In the genomic region with DNA sequence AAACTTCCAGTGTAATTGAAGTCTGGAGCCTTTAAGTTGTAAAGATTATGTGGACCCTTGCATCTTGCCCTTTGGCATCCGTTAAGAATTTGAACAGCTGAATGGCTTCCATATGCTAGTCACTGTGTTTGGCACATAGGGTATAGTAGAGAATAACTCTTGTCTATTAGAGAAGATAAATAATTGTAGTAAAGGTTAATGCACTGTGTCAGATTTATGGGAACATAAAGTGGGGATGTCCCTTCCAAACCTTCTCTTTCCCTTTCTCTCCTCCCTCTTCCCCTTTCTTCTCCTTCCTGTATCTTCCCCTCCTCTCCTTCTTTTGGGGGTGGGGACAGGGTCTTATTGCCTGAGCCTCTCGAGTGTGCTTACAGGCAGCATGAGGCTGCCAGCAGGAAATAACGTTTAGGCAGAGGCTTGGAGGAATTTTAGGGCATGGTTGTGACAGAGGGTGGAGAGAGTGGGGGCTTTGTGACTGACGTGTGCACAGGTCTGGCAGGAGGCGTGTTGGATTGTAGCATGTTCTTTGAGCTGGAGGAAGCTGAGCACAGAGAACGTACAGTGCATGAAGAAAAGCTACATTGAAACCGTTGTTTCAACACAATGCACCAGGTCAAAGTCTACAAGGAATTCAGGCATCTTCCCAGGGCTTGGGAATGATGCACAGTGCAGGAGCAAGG, we compare ENCODE assay signal across 8 mouse cellular contexts. TPM values are rescaled to one million over a fixed set of nuclear protein-coding genes. Genes with fewer than 3 reads are reported as not detected.
A peak's percentile ranks its signal among the peaks of the same experiment; 100 is the strongest.
DNase-seq lines count a peak whose midpoint lies in the region; ATAC-seq lines count a peak whose summit lies in the region.

No protein-coding gene starts in this region.

- WGBS in kidney, embryonic 14.5 days, result 10% methylated on average over 7 of the region's 7 CpGs
- WGBS in embryonic facial prominence, embryonic 13.5 days, result 12% methylated on average over 7 of the region's 7 CpGs
- 27% methylated on average over 7 of the region's 7 CpGs for WGBS in hindbrain, embryonic 15.5 days

- no peak for DNase-seq in kidney, adult 18-20 months
- DNase-seq in testis, postnatal 10 days (ENCODE audit: low spot score), result no peak
- DNase-seq in thymus, postnatal 36 days, result no peak
- no peak for DNase-seq in right cerebral cortex, postnatal 25 days

- H3K36me3 ChIP-seq in kidney, embryonic 14.5 days (ENCODE audit: control insufficient read depth, insufficient read depth, low read length), result no peaks in the 10 kb centered on the region; the same call in 1 of the 2 replicates
- peaks cover 4% of the 10 kb centered on the region; the same call in 1 of the 2 replicates for H3K36me3 ChIP-seq in embryonic facial prominence, embryonic 13.5 days
- H3K36me3 ChIP-seq in hindbrain, embryonic 15.5 days, result no peaks in the 10 kb centered on the region

- H3K27me3 ChIP-seq in kidney, embryonic 14.5 days (ENCODE audit: control insufficient read depth, insufficient read depth, low read length), result no peaks in the 10 kb centered on the region
- H3K27me3 ChIP-seq in embryonic facial prominence, embryonic 13.5 days, result no peaks in the 10 kb centered on the region
- no peaks in the 10 kb centered on the region for H3K27me3 ChIP-seq in hindbrain, embryonic 15.5 days

- H3K9me3 ChIP-seq in kidney, embryonic 14.5 days (ENCODE audit: control insufficient read depth, low read length), result no peaks in the 10 kb centered on the region
- H3K9me3 ChIP-seq in embryonic facial prominence, embryonic 13.5 days, result no peaks in the 10 kb centered on the region
- H3K9me3 ChIP-seq in hindbrain, embryonic 15.5 days, result no peaks in the 10 kb centered on the region

- peak overlapping the region; percentile 97; the same call in 1 of the 2 replicates for H3K27ac ChIP-seq in kidney, embryonic 14.5 days (ENCODE audit: low read depth, low read length)
- H3K27ac ChIP-seq in embryonic facial prominence, embryonic 13.5 days, result peak overlapping the region; percentile 98
- peak overlapping the region; percentile 79; the same call in 1 of the 2 replicates for H3K27ac ChIP-seq in hindbrain, embryonic 15.5 days (replicated peaks)

- no peak overlapping the region for H3K4me3 ChIP-seq in kidney, embryonic 14.5 days (ENCODE audit: low read length)
- H3K4me3 ChIP-seq in embryonic facial prominence, embryonic 13.5 days, result no peak overlapping the region
- no peak overlapping the region for H3K4me3 ChIP-seq in hindbrain, embryonic 15.5 days

- H3K9ac ChIP-seq in kidney, embryonic 14.5 days (ENCODE audit: low read depth, low read length), result no peak overlapping the region
- H3K9ac ChIP-seq in embryonic facial prominence, embryonic 13.5 days, result peak overlapping the region; percentile 44; the same call in 1 of the 2 replicates
- no peak overlapping the region for H3K9ac ChIP-seq in hindbrain, embryonic 15.5 days

- no peak overlapping the region for H3K4me2 ChIP-seq in kidney, embryonic 14.5 days (replicated peaks; ENCODE audit: low read depth, low read length)
- H3K4me2 ChIP-seq in embryonic facial prominence, embryonic 13.5 days, result peak overlapping the region; percentile 52
- no peak overlapping the region for H3K4me2 ChIP-seq in hindbrain, embryonic 15.5 days

- H3K4me1 ChIP-seq in kidney, embryonic 14.5 days (ENCODE audit: control insufficient read depth, insufficient read depth, low read length), result peaks cover 55% of the 10 kb centered on the region
- H3K4me1 ChIP-seq in embryonic facial prominence, embryonic 13.5 days, result peaks cover 89% of the 10 kb centered on the region
- peaks cover 43% of the 10 kb centered on the region for H3K4me1 ChIP-seq in hindbrain, embryonic 15.5 days (replicated peaks)

- ATAC-seq in kidney, embryonic 14.5 days (ENCODE audit: low FRiP score, low TSS enrichment), result peak; percentile 82
- ATAC-seq in embryonic facial prominence, embryonic 13.5 days (ENCODE audit: insufficient number of reproducible peaks, insufficient read depth, low FRiP score, low TSS enrichment, low read depth), result no peak
- ATAC-seq in hindbrain, embryonic 15.5 days (ENCODE audit: low FRiP score, low read depth), result no peak; the same call in 1 of the 2 replicates
- peak; percentile 27; the same call in 1 of the 2 replicates for ATAC-seq in megakaryocyte-erythroid progenitor cell, adult 5-6 weeks (replicated peaks; ENCODE audit: low FRiP score, low TSS enrichment, poor library complexity, severe bottlenecking)

RNA-seq across cellular contexts. Expression of a gene that starts 47.8 kb away (rescaled TPM):
- 34.4 and 42.7 TPM in 2 replicates for polyA plus RNA-seq in kidney, embryonic 14.5 days (2014; fragmentation: Nextera tagmentation; extraction: Ambion mirVana)
- 35.4 and 37.8 TPM in 2 replicates for polyA plus RNA-seq in embryonic facial prominence, embryonic 13.5 days (2015; fragmentation: Nextera tagmentation; extraction: Ambion mirVana)
- 10.5 and 11.7 TPM in 2 replicates for polyA plus RNA-seq in hindbrain, embryonic 15.5 days (2015; fragmentation: Nextera tagmentation; extraction: Ambion mirVana)
- 36.0 and 55.9 TPM in 2 replicates for total RNA-seq in megakaryocyte-erythroid progenitor cell, adult 5-6 weeks (2014; fragmentation: Nextera tagmentation)
- 33.4 TPM in 2 replicates for total RNA-seq in megakaryocyte-erythroid progenitor cell, adult 5-6 weeks (2017)

Comparison
In these comparisons a context has a peak if more than half of its experiments do, and no peak if none do; other contexts are left out.
1. ATAC-seq: peak in kidney, embryonic 14.5 days (single experiment) and megakaryocyte-erythroid progenitor cell, adult 5-6 weeks (single experiment); none in embryonic facial prominence, embryonic 13.5 days (single experiment) and hindbrain, embryonic 15.5 days (single experiment).
2. Peak in every context shown above with its lines, with median percentiles within 50 percentile points of each other: H3K27ac ChIP-seq.